Mouse (Mus musculus) forebrain, embryonic 10.5 days (tissue): ENCODE results near the gene Klf1. TPM values are rescaled to one million over a fixed set of nuclear protein-coding genes. Genes with fewer than 3 reads are reported as not detected.
A peak's percentile ranks its signal among the peaks of the same experiment; 100 is the strongest.

ENCODE experiments used
- DNase-seq: peaks from one replicate; pipeline ENCODE4 v3.0.0-alpha.2; 2017; ENCODE audit warnings: low spot score; ENCODE audit errors: extremely low spot score
- H3K27ac ChIP-seq: fragments of 300-500 bp; sonication (generic); 2 replicates; pipeline ENCODE4 v1.5.1; 2016; ENCODE audit warnings: mild to moderate bottlenecking
- H3K27me3 ChIP-seq: fragments of 300-500 bp; sonication (generic); 2 replicates; pipeline ENCODE4 v1.6.1; 2016; ENCODE audit warnings: mild to moderate bottlenecking; ENCODE audit not compliant: poor library complexity, severe bottlenecking
- H3K36me3 ChIP-seq: fragments of 300-500 bp; sonication (generic); replicated peaks from 2 replicates; pipeline ENCODE4 v1.6.1; 2016; ENCODE audit warnings: mild to moderate bottlenecking, moderate library complexity
- H3K4me1 ChIP-seq: fragments of 300-500 bp; sonication (generic); 2 replicates; pipeline ENCODE4 v1.6.1; 2016
- H3K4me3 ChIP-seq: fragments of 300-500 bp; sonication (generic); 2 replicates; pipeline ENCODE4 v1.5.1; 2016; ENCODE audit warnings: mild to moderate bottlenecking, moderate library complexity
- H3K9me3 ChIP-seq: fragments of 300-500 bp; sonication (generic); 2 replicates; pipeline ENCODE4 v1.6.1; 2016; ENCODE audit warnings: mild to moderate bottlenecking, moderate library complexity
- WGBS: fragments of 180-500 bp; shearing (Covaris S2); methylation state at CpG from one replicate; pipeline ENCODE4 v1.1.7; 2016; 5-methylcytosine and 5-hydroxymethylcytosine counted together
- polyA plus RNA-seq: library from polyadenylated mRNA; unstranded; fragments of >200 nt; fragmentation: Nextera tagmentation; extraction: Ambion mirVana; gene quantifications from 2 replicates; pipeline ENCODE4 v1.2.1, GENCODE M21; 2016

Gene Klf1
- polyA plus RNA-seq, 1 experiment from 2014 or later, result 24.3 TPM

GRCm38 (mm10) chr8:84909949-84910348 is 8.2 kb downstream of the Klf1 start:
- Histone ChIP-seq H3K4me3 (no peak overlapping the region), H3K36me3 (peaks cover 5% of the 10 kb centered on the region), H3K27me3 (peaks cover 71% of the 10 kb centered on the region), H3K4me1 (peaks cover 35% of the 10 kb centered on the region), H3K9me3 (peaks cover 4% of the 10 kb centered on the region; the same call in 1 of the 2 replicates), H3K27ac (no peak overlapping the region)
- WGBS, result 90% methylated on average over 5 of the region's 5 CpGs
- no peak for DNase-seq

- Histone ChIP-seq H3K9me3 (peaks cover 4% of the 10 kb centered on the region; the same call in 1 of the 2 replicates), H3K4me3 (no peak overlapping the region), H3K4me1 (peaks cover 35% of the 10 kb centered on the region), H3K27ac (no peak overlapping the region), H3K27me3 (peaks cover 71% of the 10 kb centered on the region), H3K36me3 (peaks cover 5% of the 10 kb centered on the region)
- WGBS, result 89% methylated on average over 6 of the region's 6 CpGs
- DNase-seq, result no peak
These were observed 8.8 kb downstream of the Klf1 start for GRCm38 (mm10) chr8:84910551-84910950.

GRCm38 (mm10) chr8:84911854-84912253 is 10.1 kb downstream of the Klf1 start:
- Histone ChIP-seq H3K27ac (no peak overlapping the region), H3K4me3 (peak overlapping the region; percentile 56; the same call in 1 of the 2 replicates), H3K36me3 (peaks cover 10% of the 10 kb centered on the region), H3K9me3 (peaks cover 4% of the 10 kb centered on the region; the same call in 1 of the 2 replicates), H3K4me1 (peaks cover 35% of the 10 kb centered on the region), H3K27me3 (peaks cover 81% of the 10 kb centered on the region)
- WGBS, result 82% methylated on average over 9 of the region's 9 CpGs
- DNase-seq, result no peak

GRCm38 (mm10) chr8:84912391-84912790 is 10.7 kb downstream of the Klf1 start:
- Histone ChIP-seq H3K36me3 (peaks cover 10% of the 10 kb centered on the region), H3K4me3 (peak overlapping the region; percentile 56)
- 21% methylated on average over 27 of the region's 27 CpGs for WGBS

GRCm38 (mm10) chr8:84912895-84913501 is 11.3 kb downstream of the Klf1 start:
- 2% methylated on average over 55 of the region's 55 CpGs for WGBS
- Histone ChIP-seq H3K9me3 (peaks cover 4% of the 10 kb centered on the region; the same call in 1 of the 2 replicates), H3K4me3 (peak overlapping the region; percentile 56), H3K36me3 (peaks cover 10% of the 10 kb centered on the region), H3K4me1 (peaks cover 40% of the 10 kb centered on the region), H3K27me3 (peaks cover 92% of the 10 kb centered on the region), H3K27ac (0 out of 2 replicates have a peak overlapping the region, but pooled peaks have one; percentile 27)
- peak; percentile 69 for DNase-seq

More at GRCm38 (mm10) chr8:84912391-84912790, 10.7 kb downstream of the Klf1 start:
- no peak for DNase-seq
- Histone ChIP-seq H3K27me3 (peaks cover 86% of the 10 kb centered on the region), H3K4me1 (peaks cover 35% of the 10 kb centered on the region), H3K9me3 (peaks cover 4% of the 10 kb centered on the region; the same call in 1 of the 2 replicates), H3K27ac (no peak overlapping the region)

GRCm38 (mm10) chr8:84913502-84913900 is 11.8 kb downstream of the Klf1 start:
- peaks cover 10% of the 10 kb centered on the region for H3K36me3 ChIP-seq
- peaks cover 97% of the 10 kb centered on the region for H3K27me3 ChIP-seq
- H3K9me3 ChIP-seq, result peaks cover 4% of the 10 kb centered on the region; the same call in 1 of the 2 replicates
- H3K4me3 ChIP-seq, result peak overlapping the region; percentile 56
- DNase-seq, result no peak
- WGBS, result 17% methylated on average over 9 of the region's 9 CpGs
- peak overlapping the region; percentile 27; the same call in 1 of the 2 replicates for H3K27ac ChIP-seq
- peaks cover 38% of the 10 kb centered on the region for H3K4me1 ChIP-seq

- Histone ChIP-seq H3K9me3 (peaks cover 4% of the 10 kb centered on the region; the same call in 1 of the 2 replicates), H3K27me3 (peaks cover 97% of the 10 kb centered on the region), H3K27ac (no peak overlapping the region), H3K4me1 (peaks cover 34% of the 10 kb centered on the region), H3K36me3 (peaks cover 10% of the 10 kb centered on the region), H3K4me3 (peak overlapping the region; percentile 56)
- DNase-seq, result peak; percentile 44
- WGBS, result 32% methylated on average over 4 of the region's 4 CpGs
These were observed 12.2 kb downstream of the Klf1 start for GRCm38 (mm10) chr8:84913960-84914359.

GRCm38 (mm10) chr8:84915269-84915668 is 13.5 kb downstream of the Klf1 start:
- Histone ChIP-seq H3K36me3 (peaks cover 11% of the 10 kb centered on the region), H3K4me3 (no peak overlapping the region), H3K27ac (no peak overlapping the region), H3K4me1 (peaks cover 24% of the 10 kb centered on the region), H3K27me3 (peaks cover 86% of the 10 kb centered on the region), H3K9me3 (peaks cover 4% of the 10 kb centered on the region; the same call in 1 of the 2 replicates)
- WGBS, result 89% methylated on average over 8 of the region's 8 CpGs
- no peak for DNase-seq

- Histone ChIP-seq H3K27ac (no peak overlapping the region), H3K4me1 (peaks cover 18% of the 10 kb centered on the region), H3K27me3 (peaks cover 64% of the 10 kb centered on the region), H3K9me3 (peaks cover 4% of the 10 kb centered on the region; the same call in 1 of the 2 replicates), H3K4me3 (peak overlapping the region; percentile 11; the same call in 1 of the 2 replicates), H3K36me3 (peaks cover 8% of the 10 kb centered on the region; the same call in 1 of the 2 replicates)
- WGBS, result 38% methylated on average over 20 of the region's 20 CpGs
- DNase-seq, result no peak
These were observed 16.1 kb downstream of the Klf1 start for GRCm38 (mm10) chr8:84917781-84918180.

GRCm38 (mm10) chr8:84918646-84919045 is 16.9 kb downstream of the Klf1 start:
- Histone ChIP-seq H3K27ac (no peak overlapping the region), H3K4me1 (peaks cover 9% of the 10 kb centered on the region), H3K27me3 (peaks cover 58% of the 10 kb centered on the region)

GRCm38 (mm10) chr8:84921596-84921995 is 19.9 kb downstream of the Klf1 start:
- 80% methylated on average over 2 of the region's 2 CpGs for WGBS
- Histone ChIP-seq H3K9me3 (no peaks in the 10 kb centered on the region), H3K27ac (no peak overlapping the region), H3K36me3 (peaks cover 3% of the 10 kb centered on the region; the same call in 1 of the 2 replicates), H3K4me3 (no peak overlapping the region), H3K27me3 (peaks cover 42% of the 10 kb centered on the region), H3K4me1 (peaks cover 6% of the 10 kb centered on the region)
- DNase-seq, result no peak

More at GRCm38 (mm10) chr8:84918646-84919045, 16.9 kb downstream of the Klf1 start:
- WGBS, result 96% methylated on average over 15 of the region's 15 CpGs
- H3K4me3 ChIP-seq, result no peak overlapping the region
- DNase-seq, result no peak
- H3K36me3 ChIP-seq, result peaks cover 8% of the 10 kb centered on the region; the same call in 1 of the 2 replicates
- peaks cover 4% of the 10 kb centered on the region; the same call in 1 of the 2 replicates for H3K9me3 ChIP-seq

- Histone ChIP-seq H3K36me3 (no peaks in the 10 kb centered on the region; the same call in 1 of the 2 replicates), H3K9me3 (no peaks in the 10 kb centered on the region), H3K27ac (no peak overlapping the region), H3K27me3 (peaks cover 50% of the 10 kb centered on the region), H3K4me3 (no peak overlapping the region), H3K4me1 (peaks cover 15% of the 10 kb centered on the region)
- DNase-seq, result no peak
- WGBS, result 82% methylated on average over 7 of the region's 7 CpGs
These were observed 23.8 kb downstream of the Klf1 start for GRCm38 (mm10) chr8:84925557-84925956.

- 98% methylated on average over 1 of the region's 1 CpGs for WGBS
These were observed 25.8 kb downstream of the Klf1 start for GRCm38 (mm10) chr8:84927513-84927912.

More at GRCm38 (mm10) chr8:84927513-84927912, 25.8 kb downstream of the Klf1 start:
- Histone ChIP-seq H3K4me1 (peaks cover 15% of the 10 kb centered on the region), H3K27ac (no peak overlapping the region), H3K27me3 (peaks cover 69% of the 10 kb centered on the region), H3K36me3 (no peaks in the 10 kb centered on the region), H3K9me3 (no peaks in the 10 kb centered on the region), H3K4me3 (no peak overlapping the region)
- DNase-seq, result no peak
